Mouse (Mus musculus): ENCODE results near the gene 5330417H12Rik. TPM values are rescaled to one million over a fixed set of nuclear protein-coding genes. Genes with fewer than 3 reads are reported as not detected.

5330417H12Rik gene
- total and polyA plus RNA-seq, 3 experiments: not detected

DNA sequence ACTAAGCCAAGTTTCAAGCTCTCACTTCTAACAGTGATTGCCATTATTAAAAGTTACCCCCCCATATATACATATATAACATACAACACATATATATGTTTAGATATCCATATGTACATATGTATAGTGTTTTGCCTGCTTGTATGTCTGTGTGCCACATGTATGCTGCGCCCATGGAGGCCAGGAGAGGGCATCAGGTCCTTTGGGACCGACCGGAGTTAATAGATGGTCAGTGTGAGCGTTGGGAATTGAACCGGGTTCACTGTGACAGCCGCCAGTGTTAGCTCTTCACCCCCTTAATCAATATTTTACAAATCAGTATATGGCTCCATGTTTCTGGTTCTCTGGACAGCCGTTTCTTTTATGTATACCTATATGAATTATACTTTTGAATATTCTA, 25.0 kb upstream of the 5330417H12Rik start:
- TF ChIP-seq POLR2AphosphoS5 (IDR thresholded peaks at IDR 0.05; ENCODE audit: insufficient replicate concordance, low read depth, low read length): no peak
- TF ChIP-seq GATA1 (IDR thresholded peaks at IDR 0.05; ENCODE audit: borderline replicate concordance, low read length): no peak
- no peak for TF ChIP-seq CTCF (IDR thresholded peaks at IDR 0.05; ENCODE audit: low read depth, low read length)
- no peak for TF ChIP-seq TAL1 (conservative IDR thresholded peaks at IDR 0.05; ENCODE audit: low read depth, low read length)
- no peak for TF ChIP-seq GATA2 (IDR thresholded peaks at IDR 0.05; ENCODE audit: borderline replicate concordance, low read depth, low read length)
- no peak for ATAC-seq (ENCODE audit: extremely low read depth, insufficient number of reproducible peaks, low FRiP score, poor library complexity, severe bottlenecking)
- no peak for DNase-seq (ENCODE audit: low spot score)
- Histone ChIP-seq H3K4me3 (ENCODE audit: low read depth, low read length) (no peak overlapping the region), H3K27me3 (ENCODE audit: insufficient read depth, low read length) (no peaks in the 10 kb centered on the region), H3K9me3 (replicated peaks) (peaks cover 20% of the 10 kb centered on the region), H3K36me3 (replicated peaks) (no peaks in the 10 kb centered on the region), H3K4me1 (ENCODE audit: insufficient read depth, low read depth, low read length) (no peaks in the 10 kb centered on the region)

DNA sequence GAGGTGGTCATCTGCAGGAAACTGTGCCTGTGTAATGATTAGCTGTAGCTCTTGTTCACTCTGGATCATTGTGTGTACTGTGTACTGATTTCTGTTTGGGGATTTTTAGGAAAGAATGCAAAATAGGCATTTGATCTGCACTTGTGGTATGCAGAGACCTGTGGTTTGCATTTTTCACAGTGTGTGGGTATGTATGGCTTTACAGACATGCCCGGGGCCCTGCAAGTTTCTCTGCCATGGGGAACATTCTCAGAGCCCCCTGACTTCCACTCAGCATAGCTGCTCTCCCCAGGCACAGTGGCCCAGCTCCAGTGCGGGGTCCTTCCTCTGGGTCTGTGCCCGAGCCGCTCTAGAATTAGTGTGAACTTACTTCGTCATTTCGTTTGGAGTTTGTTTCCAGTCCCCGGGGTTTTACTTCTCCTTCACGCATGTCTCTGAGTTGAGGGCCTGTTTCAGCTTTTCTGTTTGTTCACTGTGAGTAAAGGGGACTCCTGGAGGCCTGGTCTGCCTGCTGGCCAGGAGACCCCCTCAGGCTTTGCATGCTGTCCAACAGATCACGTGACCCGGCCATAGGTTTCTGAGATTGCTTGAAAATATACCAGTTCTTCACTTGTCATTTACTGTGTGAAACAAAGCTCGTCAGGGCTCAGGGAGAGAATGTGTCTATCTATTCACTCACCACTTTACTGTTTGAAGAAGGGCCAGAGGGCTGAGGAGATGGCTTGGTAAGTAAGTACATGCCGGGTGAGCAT, 24.2 kb upstream of the 5330417H12Rik start:
- ATAC-seq (ENCODE audit: extremely low read depth, insufficient number of reproducible peaks, low FRiP score, poor library complexity, severe bottlenecking) (no peak), DNase-seq (ENCODE audit: low spot score) (no peak)
- Histone ChIP-seq H3K36me3 (replicated peaks) (no peaks in the 10 kb centered on the region), H3K4me1 (ENCODE audit: insufficient read depth, low read depth, low read length) (no peaks in the 10 kb centered on the region), H3K4me3 (ENCODE audit: low read depth, low read length) (no peak overlapping the region), H3K27me3 (ENCODE audit: insufficient read depth, low read length) (no peaks in the 10 kb centered on the region), H3K9me3 (replicated peaks) (peaks cover 26% of the 10 kb centered on the region)
- TF ChIP-seq POLR2AphosphoS5 (IDR thresholded peaks at IDR 0.05; ENCODE audit: insufficient replicate concordance, low read depth, low read length) (no peak), GATA2 (IDR thresholded peaks at IDR 0.05; ENCODE audit: borderline replicate concordance, low read depth, low read length) (no peak), TAL1 (conservative IDR thresholded peaks at IDR 0.05; ENCODE audit: low read depth, low read length) (no peak)

DNA sequence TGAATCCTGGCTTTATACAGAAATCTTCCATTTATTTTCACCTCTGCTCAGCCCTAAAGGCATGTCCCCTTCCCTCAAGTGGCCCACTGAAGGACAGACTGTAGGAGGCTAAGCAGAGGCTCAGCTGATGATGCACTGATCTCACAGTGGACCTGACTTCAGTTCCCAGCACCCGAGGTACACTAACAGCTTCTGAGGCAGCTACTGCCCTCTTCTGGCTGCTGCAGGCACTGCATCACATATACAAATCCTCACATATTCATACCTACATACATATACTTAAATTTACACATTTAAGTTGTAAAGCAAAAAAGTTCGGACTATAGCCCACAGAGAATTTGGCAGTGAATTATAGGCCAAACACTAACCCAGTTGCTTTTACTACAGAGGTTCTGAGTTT, 20.0 kb upstream of the 5330417H12Rik start:
- DNase-seq (ENCODE audit: low spot score): no peak
- Histone ChIP-seq H3K4me1 (ENCODE audit: insufficient read depth, low read depth, low read length) (no peaks in the 10 kb centered on the region), H3K4me3 (ENCODE audit: low read depth, low read length) (no peak overlapping the region), H3K27me3 (ENCODE audit: insufficient read depth, low read length) (no peaks in the 10 kb centered on the region), H3K36me3 (replicated peaks) (no peaks in the 10 kb centered on the region), H3K9me3 (replicated peaks) (peaks cover 27% of the 10 kb centered on the region)
- TF ChIP-seq TAL1 (conservative IDR thresholded peaks at IDR 0.05; ENCODE audit: low read depth, low read length): no peak
- no peak for TF ChIP-seq CTCF (IDR thresholded peaks at IDR 0.05; ENCODE audit: low read depth, low read length)
- TF ChIP-seq POLR2AphosphoS5 (IDR thresholded peaks at IDR 0.05; ENCODE audit: insufficient replicate concordance, low read depth, low read length): no peak
- no peak for TF ChIP-seq GATA1 (IDR thresholded peaks at IDR 0.05; ENCODE audit: borderline replicate concordance, low read length)
- TF ChIP-seq GATA2 (IDR thresholded peaks at IDR 0.05; ENCODE audit: borderline replicate concordance, low read depth, low read length): no peak
- no peak; the same call in 1 of the 2 replicates for ATAC-seq (ENCODE audit: extremely low read depth, insufficient number of reproducible peaks, low FRiP score, poor library complexity, severe bottlenecking)

DNA sequence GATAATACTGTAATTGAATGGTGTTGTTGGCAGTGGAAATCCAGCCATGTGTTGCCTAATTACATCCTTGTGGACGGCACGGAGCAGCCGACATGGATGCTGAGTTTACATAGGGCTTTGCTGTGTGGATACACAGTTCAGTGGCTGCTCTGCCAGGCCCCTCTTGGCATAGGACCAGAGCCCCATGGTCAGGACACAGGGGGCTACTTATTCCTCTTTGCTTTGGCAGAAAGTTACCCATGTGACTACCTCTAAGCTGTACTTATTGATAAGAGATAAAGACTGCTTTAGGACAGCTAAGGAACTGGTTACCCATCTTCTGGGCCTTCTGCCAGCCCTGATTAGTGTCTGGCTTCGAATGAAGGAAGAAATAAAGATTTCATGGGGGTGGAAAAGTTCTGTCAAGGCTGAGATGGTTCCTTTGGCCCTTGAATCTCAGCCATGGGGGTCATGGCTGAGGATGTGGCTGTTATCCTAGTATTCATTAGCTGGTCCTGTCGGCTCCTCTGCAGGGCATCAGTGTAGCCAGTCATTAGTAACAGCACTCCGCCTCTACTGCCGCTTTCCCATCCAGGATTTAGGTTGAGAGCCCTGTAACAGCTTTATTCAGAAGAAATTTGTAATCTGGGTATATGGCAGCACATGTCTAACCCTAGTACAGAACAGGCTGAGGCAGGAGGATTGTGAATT, 17.8 kb upstream of the 5330417H12Rik start:
- DNase-seq (ENCODE audit: low spot score): no peak
- Histone ChIP-seq H3K27me3 (ENCODE audit: insufficient read depth, low read length) (no peaks in the 10 kb centered on the region), H3K4me3 (ENCODE audit: low read depth, low read length) (no peak overlapping the region), H3K36me3 (replicated peaks) (no peaks in the 10 kb centered on the region), H3K9me3 (replicated peaks) (peaks cover 29% of the 10 kb centered on the region), H3K4me1 (ENCODE audit: insufficient read depth, low read depth, low read length) (no peaks in the 10 kb centered on the region)
- TF ChIP-seq GATA2 (IDR thresholded peaks at IDR 0.05; ENCODE audit: borderline replicate concordance, low read depth, low read length): no peak
- no peak for TF ChIP-seq GATA1 (IDR thresholded peaks at IDR 0.05; ENCODE audit: borderline replicate concordance, low read length)
- no peak for TF ChIP-seq CTCF (IDR thresholded peaks at IDR 0.05; ENCODE audit: low read depth, low read length)
- no peak for TF ChIP-seq POLR2AphosphoS5 (IDR thresholded peaks at IDR 0.05; ENCODE audit: insufficient replicate concordance, low read depth, low read length)
- no peak for TF ChIP-seq TAL1 (conservative IDR thresholded peaks at IDR 0.05; ENCODE audit: low read depth, low read length)
- ATAC-seq (ENCODE audit: extremely low read depth, insufficient number of reproducible peaks, low FRiP score, poor library complexity, severe bottlenecking): no peak

DNA sequence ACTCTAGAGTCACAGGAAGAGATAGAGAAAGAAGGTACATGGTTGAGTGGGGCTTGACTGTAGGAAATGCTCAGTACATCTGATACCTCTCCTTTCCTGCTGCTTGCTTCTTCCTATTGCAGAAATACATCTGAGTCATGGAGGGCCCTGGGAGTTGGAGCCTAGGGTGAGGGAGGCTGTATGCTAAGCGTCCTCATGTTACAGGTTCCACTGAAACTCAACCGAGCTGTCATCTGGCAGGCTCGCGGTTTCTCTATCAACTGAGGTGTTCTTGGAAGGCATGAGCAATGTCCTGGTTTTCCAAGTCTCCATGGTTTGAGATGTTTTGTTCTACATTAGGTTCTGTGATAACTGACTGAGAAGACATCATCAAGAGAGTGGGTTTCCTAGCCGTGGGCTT, 13.1 kb upstream of the 5330417H12Rik start:
- Histone ChIP-seq H3K27me3 (ENCODE audit: insufficient read depth, low read length) (no peaks in the 10 kb centered on the region), H3K36me3 (replicated peaks) (no peaks in the 10 kb centered on the region), H3K4me1 (ENCODE audit: insufficient read depth, low read depth, low read length) (no peaks in the 10 kb centered on the region), H3K4me3 (ENCODE audit: low read depth, low read length) (no peak overlapping the region), H3K9me3 (replicated peaks) (peaks cover 45% of the 10 kb centered on the region)
- ATAC-seq (ENCODE audit: extremely low read depth, insufficient number of reproducible peaks, low FRiP score, poor library complexity, severe bottlenecking): no peak
- no peak for DNase-seq (ENCODE audit: low spot score)
- TF ChIP-seq GATA2 (IDR thresholded peaks at IDR 0.05; ENCODE audit: borderline replicate concordance, low read depth, low read length) (no peak), CTCF (IDR thresholded peaks at IDR 0.05; ENCODE audit: low read depth, low read length) (no peak), TAL1 (conservative IDR thresholded peaks at IDR 0.05; ENCODE audit: low read depth, low read length) (no peak), GATA1 (IDR thresholded peaks at IDR 0.05; ENCODE audit: borderline replicate concordance, low read length) (no peak), POLR2AphosphoS5 (IDR thresholded peaks at IDR 0.05; ENCODE audit: insufficient replicate concordance, low read depth, low read length) (no peak)

DNA sequence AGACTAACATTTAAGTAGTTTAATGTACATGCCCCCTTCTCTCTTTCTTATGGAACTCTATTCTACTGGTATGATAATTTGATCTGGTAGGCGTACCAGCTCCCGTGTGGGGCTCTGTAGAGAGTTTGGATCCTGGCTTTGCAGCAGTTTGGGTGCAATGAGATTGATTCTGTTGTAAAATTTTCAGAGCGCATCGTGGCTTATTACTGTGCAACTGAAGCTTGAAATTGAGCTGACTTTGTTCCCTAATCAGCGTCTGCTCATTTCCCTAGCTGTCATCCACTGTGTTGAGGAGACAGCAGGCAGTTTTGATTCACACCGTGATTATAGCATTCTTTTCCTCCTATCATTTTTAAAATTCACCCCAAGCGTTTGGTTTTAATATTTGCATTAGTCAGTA, 12.4 kb upstream of the 5330417H12Rik start:
- ATAC-seq (ENCODE audit: extremely low read depth, insufficient number of reproducible peaks, low FRiP score, poor library complexity, severe bottlenecking) (no peak), DNase-seq (ENCODE audit: low spot score) (no peak)
- no peaks in the 10 kb centered on the region for H3K4me1 ChIP-seq (ENCODE audit: insufficient read depth, low read depth, low read length)
- no peaks in the 10 kb centered on the region for H3K27me3 ChIP-seq (ENCODE audit: insufficient read depth, low read length)
- H3K4me3 ChIP-seq (ENCODE audit: low read depth, low read length): no peak overlapping the region
- H3K36me3 ChIP-seq (replicated peaks): no peaks in the 10 kb centered on the region
- H3K9me3 ChIP-seq (replicated peaks): peaks cover 40% of the 10 kb centered on the region
- TF ChIP-seq GATA1 (IDR thresholded peaks at IDR 0.05; ENCODE audit: borderline replicate concordance, low read length): no peak
- no peak for TF ChIP-seq TAL1 (conservative IDR thresholded peaks at IDR 0.05; ENCODE audit: low read depth, low read length)
- TF ChIP-seq POLR2AphosphoS5 (IDR thresholded peaks at IDR 0.05; ENCODE audit: insufficient replicate concordance, low read depth, low read length): no peak
- no peak for TF ChIP-seq CTCF (IDR thresholded peaks at IDR 0.05; ENCODE audit: low read depth, low read length)
- no peak for TF ChIP-seq GATA2 (IDR thresholded peaks at IDR 0.05; ENCODE audit: borderline replicate concordance, low read depth, low read length)
